Mouse (Mus musculus) stomach, embryonic 14.5 days (tissue): ENCODE data around the gene Phc2. TPM values are rescaled to one million over a fixed set of nuclear protein-coding genes. Genes with fewer than 3 reads are reported as not detected.

ENCODE experiments used
- ATAC-seq: fragments of 200-750 bp; cut with Nextera tagmentation; 2 replicates; pipeline ENCODE4 v1.8.0; 2017; ENCODE audit warnings: low read depth, moderate TSS enrichment; ENCODE audit not compliant: insufficient number of reproducible peaks, insufficient read depth, low FRiP score
- H3K27ac ChIP-seq: fragments of 300-500 bp; sonication (generic); 2 replicates; pipeline ENCODE4 v1.5.1; 2014; ENCODE audit warnings: mild to moderate bottlenecking, low read length, moderate library complexity, mixed read lengths
- H3K27me3 ChIP-seq: fragments of 300-500 bp; sonication (generic); 2 replicates; pipeline ENCODE4 v1.6.1; 2014; ENCODE audit warnings: low read length, control low read depth, mixed read lengths; ENCODE audit not compliant: control insufficient read depth, insufficient read depth
- H3K36me3 ChIP-seq: fragments of 300-500 bp; sonication (generic); 2 replicates; pipeline ENCODE4 v1.6.1; 2014; ENCODE audit warnings: mild to moderate bottlenecking, control low read depth, low read length, moderate library complexity, mixed read lengths; ENCODE audit not compliant: control insufficient read depth, insufficient read depth
- H3K4me1 ChIP-seq: fragments of 300-500 bp; sonication (generic); 2 replicates; pipeline ENCODE4 v1.6.1; 2014; ENCODE audit warnings: low read length, control low read depth, mixed read lengths; ENCODE audit not compliant: control insufficient read depth, insufficient read depth
- H3K4me2 ChIP-seq: fragments of 300-500 bp; sonication (generic); replicated peaks from 2 replicates; pipeline ENCODE4 v1.6.1; 2014; ENCODE audit warnings: low read depth, low read length, control low read depth
- H3K4me3 ChIP-seq: fragments of 300-500 bp; sonication (generic); 2 replicates; pipeline ENCODE4 v1.5.1; 2014; ENCODE audit warnings: low read depth, low read length, control low read depth
- H3K9ac ChIP-seq: fragments of 300-500 bp; sonication (generic); replicated peaks from 2 replicates; pipeline ENCODE4 v1.6.1; 2014; ENCODE audit warnings: low read depth, mild to moderate bottlenecking, control low read depth, low read length, moderate library complexity, mixed read lengths
- H3K9me3 ChIP-seq: fragments of 300-500 bp; sonication (generic); 2 replicates; pipeline ENCODE4 v1.6.1; 2016; ENCODE audit warnings: low read depth, low read length, control low read depth; ENCODE audit not compliant: control insufficient read depth
- WGBS: fragments of 180-500 bp; shearing (Covaris S2); extraction: QIAGEN DNeasy Blood & Tissue Kit; methylation state at CpG from one replicate; pipeline ENCODE4 v1.1.7; 2014; 5-methylcytosine and 5-hydroxymethylcytosine counted together
- polyA plus RNA-seq: library from polyadenylated mRNA; unstranded; fragments of >200 nt; fragmentation: Nextera tagmentation; extraction: Ambion mirVana; gene quantifications from 2 replicates; pipeline ENCODE4 v1.2.1, GENCODE M21; 2014

Gene Phc2
- polyA plus RNA-seq, 1 experiment from 2014 or later = 22.9 TPM

DNA sequence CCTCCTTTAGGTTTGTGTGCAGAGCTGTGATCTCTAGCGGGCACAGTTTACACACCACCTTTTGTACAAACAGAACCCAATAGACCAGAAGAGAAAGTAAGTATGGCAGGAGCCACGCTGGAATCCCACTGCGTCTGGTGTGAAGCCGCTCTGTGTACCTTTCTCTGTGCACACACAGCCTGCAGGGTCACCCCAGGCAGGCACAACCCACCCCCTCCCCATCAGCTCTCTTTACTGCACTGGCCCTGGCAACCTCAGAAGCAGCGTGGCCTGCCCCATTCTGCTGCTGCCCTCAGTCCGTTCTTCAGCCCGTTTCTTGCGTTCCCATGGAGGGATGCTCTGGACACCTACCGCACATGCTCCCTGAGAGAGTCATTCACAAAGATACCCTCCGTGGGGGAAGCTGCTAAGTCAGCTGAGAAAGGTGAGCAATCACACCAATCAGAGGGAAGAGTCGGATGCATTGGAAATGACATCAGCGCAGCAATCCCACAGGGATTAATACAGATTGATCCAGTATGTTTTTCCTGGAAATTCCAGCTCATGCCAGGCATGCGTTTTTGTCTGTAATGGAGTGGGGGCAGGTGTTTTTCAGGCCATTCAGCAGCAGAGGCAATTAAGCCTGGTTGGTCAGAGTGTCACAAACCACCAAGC lies 24.2 kb downstream of the Phc2 start:
- Histone ChIP-seq H3K27ac (no peak overlapping the region), H3K4me3 (no peak overlapping the region), H3K36me3 (no peaks in the 10 kb centered on the region), H3K4me2 (no peak overlapping the region), H3K4me1 (no peaks in the 10 kb centered on the region), H3K9me3 (no peaks in the 10 kb centered on the region), H3K27me3 (no peaks in the 10 kb centered on the region), H3K9ac (no peak overlapping the region)
- no peak for ATAC-seq
- WGBS = 63% methylated on average over 13 of the region's 13 CpGs

GRCm38 (mm10) chr4:128681126-128681525 lies 26.6 kb downstream of the Phc2 start:
- Histone ChIP-seq H3K27ac (no peak overlapping the region), H3K27me3 (no peaks in the 10 kb centered on the region), H3K36me3 (no peaks in the 10 kb centered on the region), H3K9me3 (no peaks in the 10 kb centered on the region), H3K4me3 (no peak overlapping the region), H3K9ac (no peak overlapping the region), H3K4me2 (no peak overlapping the region), H3K4me1 (no peaks in the 10 kb centered on the region)
- ATAC-seq = no peak
- WGBS = 46% methylated on average over 8 of the region's 8 CpGs

GRCm38 (mm10) chr4:128682281-128682680 lies 27.8 kb downstream of the Phc2 start:
- no peaks in the 10 kb centered on the region for H3K4me1 ChIP-seq
- H3K4me3 ChIP-seq = no peak overlapping the region
- no peak overlapping the region for H3K4me2 ChIP-seq
- no peaks in the 10 kb centered on the region for H3K9me3 ChIP-seq
- no peak overlapping the region for H3K9ac ChIP-seq
- WGBS = 90% methylated on average over 13 of the region's 13 CpGs
- ATAC-seq = no peak
- no peak overlapping the region for H3K27ac ChIP-seq
- no peaks in the 10 kb centered on the region for H3K36me3 ChIP-seq
- H3K27me3 ChIP-seq = no peaks in the 10 kb centered on the region

DNA sequence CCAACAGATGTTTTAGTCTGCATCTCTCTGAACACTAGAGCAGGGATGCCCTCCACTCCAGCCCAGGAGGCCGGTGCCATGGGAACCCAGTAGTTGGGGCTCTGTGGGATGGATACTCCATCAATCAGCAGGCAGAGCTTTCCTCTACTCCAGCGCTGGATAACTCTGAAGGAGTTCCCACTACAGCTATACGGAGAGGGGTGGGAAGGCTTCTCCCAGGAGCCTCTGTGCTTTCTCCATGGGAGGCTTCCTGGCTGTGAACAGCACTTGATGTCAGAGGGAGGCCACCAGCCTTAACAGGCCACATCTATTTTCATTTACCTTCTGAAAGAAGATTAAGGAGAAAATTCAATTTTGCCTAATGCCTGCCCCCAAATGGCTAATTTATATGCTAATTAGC lies 29.2 kb downstream of the Phc2 start:
- Histone ChIP-seq H3K9me3 (no peaks in the 10 kb centered on the region), H3K4me2 (no peak overlapping the region), H3K4me3 (no peak overlapping the region), H3K27me3 (no peaks in the 10 kb centered on the region), H3K4me1 (0 out of 2 replicates have a peak, but pooled peaks cover 3% of the 10 kb centered on the region), H3K9ac (no peak overlapping the region), H3K36me3 (no peaks in the 10 kb centered on the region), H3K27ac (no peak overlapping the region)
- no peak for ATAC-seq
- 39% methylated on average over 3 of the region's 3 CpGs for WGBS

DNA sequence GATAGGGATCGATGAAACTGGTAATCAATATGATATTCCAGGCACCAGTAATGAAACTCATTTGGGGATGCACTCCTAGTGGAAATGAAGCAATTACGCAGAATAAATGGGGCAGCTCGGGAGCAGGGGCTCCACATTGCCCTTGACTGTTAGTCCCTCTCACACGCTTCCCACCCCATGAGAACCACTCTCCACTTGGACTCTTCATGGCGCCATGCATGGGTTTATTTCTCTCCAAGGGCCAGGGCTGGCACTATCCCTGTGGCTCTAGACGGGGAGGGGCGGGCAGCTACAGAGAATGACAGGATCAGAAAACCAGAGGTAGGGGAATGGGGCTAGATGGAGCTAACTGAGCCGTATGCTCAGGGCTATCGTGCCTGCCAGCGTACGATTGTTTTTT lies 29.6 kb downstream of the Phc2 start:
- Histone ChIP-seq H3K9me3 (no peaks in the 10 kb centered on the region), H3K9ac (no peak overlapping the region), H3K36me3 (no peaks in the 10 kb centered on the region), H3K27ac (no peak overlapping the region), H3K4me3 (no peak overlapping the region), H3K4me2 (no peak overlapping the region), H3K4me1 (0 out of 2 replicates have a peak, but pooled peaks cover 6% of the 10 kb centered on the region), H3K27me3 (no peaks in the 10 kb centered on the region)
- WGBS = 90% methylated on average over 11 of the region's 11 CpGs
- no peak for ATAC-seq

DNA sequence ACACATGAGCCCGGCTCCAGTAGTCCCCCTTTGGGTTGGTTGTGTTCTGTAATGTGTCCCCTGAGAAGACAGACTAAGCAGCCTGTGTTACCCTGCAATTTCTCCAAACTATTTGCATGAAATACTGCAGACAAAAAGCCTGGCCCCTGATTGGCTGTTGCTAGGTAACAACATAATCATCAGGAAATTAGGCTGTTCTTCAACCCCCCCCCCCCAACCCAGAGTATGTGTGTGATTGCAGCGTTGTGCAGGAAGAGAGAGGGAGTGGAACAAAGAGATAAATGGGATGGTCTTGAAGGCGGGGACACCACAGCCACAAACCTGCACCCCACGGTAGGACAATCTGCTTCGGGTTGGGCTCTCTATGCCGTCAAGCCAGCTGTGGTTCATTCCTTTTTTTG lies 34.0 kb downstream of the Phc2 start:
- Histone ChIP-seq H3K9me3 (no peaks in the 10 kb centered on the region), H3K27ac (no peak overlapping the region), H3K36me3 (no peaks in the 10 kb centered on the region), H3K4me2 (no peak overlapping the region), H3K27me3 (no peaks in the 10 kb centered on the region), H3K4me3 (no peak overlapping the region), H3K4me1 (peaks cover 37% of the 10 kb centered on the region), H3K9ac (no peak overlapping the region)
- ATAC-seq = no peak
- 47% methylated on average over 6 of the region's 6 CpGs for whole genome bisulfite sequencing

DNA sequence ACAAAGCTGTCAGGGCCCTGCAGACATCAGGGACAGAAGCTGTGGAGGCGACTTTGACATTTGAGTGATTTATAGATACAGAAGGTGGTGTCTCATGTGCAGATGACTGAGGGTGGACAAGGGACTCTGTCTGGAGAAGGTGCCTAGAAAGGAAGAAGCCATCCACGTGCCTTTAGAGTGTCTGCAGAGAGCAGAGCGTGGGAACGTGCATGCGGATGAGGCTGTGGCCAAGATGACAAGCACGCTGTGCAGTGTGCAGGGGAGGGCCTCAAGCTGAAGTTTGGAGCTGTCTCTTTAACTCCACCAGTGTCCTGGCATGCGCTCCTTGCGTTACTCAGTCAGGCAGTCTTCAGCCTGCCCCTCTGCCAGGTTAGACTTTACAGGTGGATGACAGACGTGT lies 34.5 kb downstream of the Phc2 start:
- no peaks in the 10 kb centered on the region for H3K9me3 ChIP-seq
- H3K27ac ChIP-seq = no peak overlapping the region; the same call in 1 of the 2 replicates
- H3K36me3 ChIP-seq = no peaks in the 10 kb centered on the region
- no peak overlapping the region for H3K4me2 ChIP-seq
- no peak overlapping the region for H3K9ac ChIP-seq
- ATAC-seq = no peak; the same call in 1 of the 2 replicates
- H3K27me3 ChIP-seq = no peaks in the 10 kb centered on the region
- 65% methylated on average over 9 of the region's 9 CpGs for WGBS
- H3K4me3 ChIP-seq = no peak overlapping the region
- peaks cover 39% of the 10 kb centered on the region for H3K4me1 ChIP-seq

DNA sequence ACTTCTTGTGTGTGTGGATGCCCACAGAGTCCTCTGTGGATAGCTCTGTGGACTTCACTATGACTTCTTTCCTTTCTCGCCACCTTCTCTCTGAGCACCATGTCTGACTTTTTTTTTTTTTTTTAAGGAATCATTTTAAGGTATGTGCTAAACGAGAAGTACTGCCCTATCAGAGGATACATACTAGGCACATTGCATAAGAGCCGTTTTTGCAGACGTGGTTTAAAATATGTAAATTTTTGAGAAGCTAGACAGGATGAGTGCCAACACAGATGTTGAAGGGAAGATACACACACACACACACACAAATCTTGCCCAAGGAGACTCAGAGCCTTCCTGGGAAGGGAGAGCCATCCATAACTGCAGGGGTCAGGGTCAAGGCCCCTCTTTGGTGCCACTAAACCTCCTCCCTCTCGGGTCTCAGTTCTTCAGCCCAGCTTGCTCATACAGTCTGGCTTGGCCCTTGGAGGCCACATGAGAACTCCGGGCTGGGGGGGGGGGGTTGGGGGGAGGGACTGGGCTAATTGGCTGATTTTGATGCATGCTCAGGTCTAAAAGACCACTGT lies 35.3 kb downstream of the Phc2 start:
- H3K4me1 ChIP-seq = peaks cover 43% of the 10 kb centered on the region
- no peak overlapping the region for H3K27ac ChIP-seq
- H3K4me3 ChIP-seq = no peak overlapping the region

GRCm38 (mm10) chr4:128691195-128691594 lies 36.7 kb downstream of the Phc2 start:
- Histone ChIP-seq H3K36me3 (no peaks in the 10 kb centered on the region), H3K4me2 (no peak overlapping the region), H3K4me1 (peaks cover 43% of the 10 kb centered on the region), H3K27me3 (no peaks in the 10 kb centered on the region), H3K27ac (no peak overlapping the region), H3K9ac (no peak overlapping the region), H3K4me3 (no peak overlapping the region), H3K9me3 (no peaks in the 10 kb centered on the region)
- no peak for ATAC-seq
- 60% methylated on average over 4 of the region's 4 CpGs for WGBS

More for the DNA sequence above, 35.3 kb downstream of the Phc2 start:
- Histone ChIP-seq H3K36me3 (no peaks in the 10 kb centered on the region), H3K9me3 (no peaks in the 10 kb centered on the region), H3K9ac (no peak overlapping the region), H3K4me2 (no peak overlapping the region), H3K27me3 (no peaks in the 10 kb centered on the region)
- ATAC-seq = no peak
- 56% methylated on average over 6 of the region's 6 CpGs for WGBS
